Comparison of ENCODE assay signal across 19 mouse cellular contexts in genomic region chr9:65639065-65639464, GRCm38 (mm10). TPM values are rescaled to one million over a fixed set of nuclear protein-coding genes. Genes with fewer than 3 reads are reported as not detected.
DNase-seq lines count a peak whose midpoint lies in the region; ATAC-seq and TF ChIP-seq lines count a peak whose summit lies in the region.
"Had no signal": no experiment of that assay in that cellular context is flagged by ENCODE, and none has a peak within 500 bp of the region (broad histone marks: within the 10 kb centered on the region; RNA-seq: fewer than 3 reads in every experiment).

No protein-coding gene starts in this region.

- H3K27me3 ChIP-seq in heart, embryonic 12.5 days (replicated peaks), result no peaks in the 10 kb centered on the region
- no peaks in the 10 kb centered on the region for H3K27me3 ChIP-seq in kidney, embryonic 16.5 days (ENCODE audit: insufficient read depth, low read length)
- no peaks in the 10 kb centered on the region for H3K27me3 ChIP-seq in kidney, embryonic 14.5 days (ENCODE audit: control insufficient read depth, insufficient read depth, low read length)
- no peaks in the 10 kb centered on the region for H3K27me3 ChIP-seq in heart, embryonic 15.5 days
- H3K27me3 ChIP-seq in small intestine, adult 2 months (ENCODE audit: control insufficient read depth, insufficient read depth, low read length), result no peaks in the 10 kb centered on the region
- H3K27me3 ChIP-seq: forebrain, embryonic 15.5 days had no signal

- ATAC-seq in heart, embryonic 12.5 days (ENCODE audit: insufficient number of reproducible peaks, low FRiP score), result no peak
- ATAC-seq in kidney, embryonic 16.5 days (ENCODE audit: low FRiP score, low TSS enrichment), result 0 out of 2 replicates have a peak, but pooled peaks have one; percentile 27
- ATAC-seq in kidney, embryonic 14.5 days (ENCODE audit: low FRiP score, low TSS enrichment), result no peak
- ATAC-seq in heart, embryonic 15.5 days (replicated peaks; ENCODE audit: insufficient number of reproducible peaks, insufficient read depth, low FRiP score, low read depth), result peak; percentile 65; the same call in 1 of the 2 replicates
- ATAC-seq: forebrain, embryonic 15.5 days; liver, embryonic 12.5 days had no signal

- no peak for TF ChIP-seq CTCF in small intestine, adult 2 months (IDR thresholded peaks at IDR 0.05; ENCODE audit: extremely low read depth, insufficient read length, insufficient replicate concordance, low read depth, low read length)

- H3K9ac ChIP-seq in heart, embryonic 12.5 days, result peak overlapping the region; percentile 55
- no peak overlapping the region for H3K9ac ChIP-seq in kidney, embryonic 16.5 days (replicated peaks; ENCODE audit: low read length)
- no peak overlapping the region for H3K9ac ChIP-seq in kidney, embryonic 14.5 days (ENCODE audit: low read depth, low read length)
- H3K9ac ChIP-seq in heart, embryonic 15.5 days, result peak overlapping the region; percentile 17; the same call in 1 of the 2 replicates
- H3K9ac ChIP-seq: forebrain, embryonic 15.5 days; hindbrain, embryonic 14.5 days; liver, embryonic 12.5 days; lung, embryonic 14.5 days had no signal

- no peak for DNase-seq in heart, adult 8-10 months (ENCODE audit: low spot score)
- no peak for DNase-seq in cerebellum, postnatal 36 days
- DNase-seq in lung, postnatal 10 days, result no peak
- DNase-seq: cerebellum, adult 11-12 months; cerebellum, postnatal 25 days; lung, embryonic 14.5 days; midbrain, embryonic 14.5 days; thymus, postnatal 4 days had no signal

- H3K4me2 ChIP-seq in heart, embryonic 12.5 days, result peak overlapping the region; percentile 10; the same call in 1 of the 2 replicates
- no peak overlapping the region for H3K4me2 ChIP-seq in kidney, embryonic 16.5 days (replicated peaks; ENCODE audit: low read depth, low read length)
- no peak overlapping the region for H3K4me2 ChIP-seq in kidney, embryonic 14.5 days (replicated peaks; ENCODE audit: low read depth, low read length)
- H3K4me2 ChIP-seq in heart, embryonic 15.5 days, result peak overlapping the region; percentile 15; the same call in 1 of the 2 replicates
- H3K4me2 ChIP-seq: forebrain, embryonic 15.5 days; hindbrain, embryonic 14.5 days; liver, embryonic 12.5 days; lung, embryonic 14.5 days had no signal

- TF ChIP-seq POLR2A in small intestine, adult 2 months (IDR thresholded peaks at IDR 0.05; ENCODE audit: low read depth, low read length), result no peak

- peaks cover 64% of the 10 kb centered on the region for H3K4me1 ChIP-seq in heart, embryonic 12.5 days (replicated peaks)
- H3K4me1 ChIP-seq in kidney, embryonic 16.5 days (ENCODE audit: insufficient read depth, low read length), result peaks cover 41% of the 10 kb centered on the region
- peaks cover 23% of the 10 kb centered on the region for H3K4me1 ChIP-seq in kidney, embryonic 14.5 days (ENCODE audit: control insufficient read depth, insufficient read depth, low read length)
- H3K4me1 ChIP-seq in heart, embryonic 15.5 days (replicated peaks), result peaks cover 49% of the 10 kb centered on the region
- no peaks in the 10 kb centered on the region for H3K4me1 ChIP-seq in small intestine, adult 2 months (ENCODE audit: control insufficient read depth, insufficient read depth, insufficient read length, low read length)
- H3K4me1 ChIP-seq: forebrain, embryonic 15.5 days had no signal

- peak overlapping the region; percentile 87 for H3K27ac ChIP-seq in heart, embryonic 12.5 days (ENCODE audit: poor library complexity, severe bottlenecking)
- H3K27ac ChIP-seq in kidney, embryonic 16.5 days (ENCODE audit: low read length), result peak overlapping the region; percentile 56
- H3K27ac ChIP-seq in kidney, embryonic 14.5 days (ENCODE audit: low read depth, low read length), result no peak overlapping the region
- peak overlapping the region; percentile 74 for H3K27ac ChIP-seq in heart, embryonic 15.5 days
- H3K27ac ChIP-seq in small intestine, adult 2 months (ENCODE audit: insufficient read depth, low read depth, low read length), result peak overlapping the region; percentile 33; the same call in 1 of the 2 replicates
- H3K27ac ChIP-seq: forebrain, embryonic 15.5 days; hindbrain, embryonic 14.5 days; liver, embryonic 12.5 days had no signal

- H3K36me3 ChIP-seq in heart, embryonic 12.5 days, result no peaks in the 10 kb centered on the region
- H3K36me3 ChIP-seq in kidney, embryonic 16.5 days (ENCODE audit: insufficient read depth, low read length), result no peaks in the 10 kb centered on the region
- H3K36me3 ChIP-seq in kidney, embryonic 14.5 days (ENCODE audit: control insufficient read depth, insufficient read depth, low read length), result no peaks in the 10 kb centered on the region
- no peaks in the 10 kb centered on the region; the same call in 1 of the 2 replicates for H3K36me3 ChIP-seq in heart, embryonic 15.5 days
- H3K36me3 ChIP-seq in small intestine, adult 2 months (ENCODE audit: control insufficient read depth, insufficient read depth, low read length), result no peaks in the 10 kb centered on the region
- H3K36me3 ChIP-seq: forebrain, embryonic 15.5 days; liver, embryonic 12.5 days had no signal

- H3K4me3 ChIP-seq in heart, embryonic 12.5 days, result no peak overlapping the region
- H3K4me3 ChIP-seq in kidney, embryonic 16.5 days (ENCODE audit: low read length), result no peak overlapping the region
- H3K4me3 ChIP-seq in kidney, embryonic 14.5 days (ENCODE audit: low read length), result no peak overlapping the region
- H3K4me3 ChIP-seq in heart, embryonic 15.5 days, result no peak overlapping the region
- H3K4me3 ChIP-seq in small intestine, adult 2 months (ENCODE audit: low read depth, low read length), result no peak overlapping the region
- H3K4me3 ChIP-seq: forebrain, embryonic 15.5 days; liver, embryonic 12.5 days; myocyte had no signal

- no peaks in the 10 kb centered on the region for H3K9me3 ChIP-seq in heart, embryonic 12.5 days (replicated peaks)
- no peaks in the 10 kb centered on the region for H3K9me3 ChIP-seq in kidney, embryonic 16.5 days (ENCODE audit: low read length)
- H3K9me3 ChIP-seq in kidney, embryonic 14.5 days (ENCODE audit: control insufficient read depth, low read length), result no peaks in the 10 kb centered on the region
- no peaks in the 10 kb centered on the region for H3K9me3 ChIP-seq in heart, embryonic 15.5 days (replicated peaks)
- H3K9me3 ChIP-seq: forebrain, embryonic 15.5 days; liver, embryonic 12.5 days had no signal

- WGBS in heart, embryonic 12.5 days, result 29% methylated on average over 5 of the region's 5 CpGs
- 48% methylated on average over 5 of the region's 5 CpGs for WGBS in kidney, embryonic 16.5 days
- 54% methylated on average over 5 of the region's 5 CpGs for WGBS in kidney, embryonic 14.5 days
- WGBS in heart, embryonic 15.5 days, result 29% methylated on average over 5 of the region's 5 CpGs
- 71% methylated on average over 5 of the region's 5 CpGs for WGBS in small intestine, adult 2 months

RNA-seq across cellular contexts. Expression of gene Rbpms2, which starts 9.6 kb away (rescaled TPM):
- polyA plus RNA-seq in heart, embryonic 12.5 days (2016; fragmentation: Nextera tagmentation; extraction: Ambion mirVana), result 132 and 135 TPM in 2 replicates
- total RNA-seq in heart, adult 8-10 months (2022), result 10 to 100 TPM; 24.9 to 28.7 (median 26.5) TPM
- polyA plus RNA-seq in kidney, embryonic 16.5 days (2015; fragmentation: Nextera tagmentation; extraction: Ambion mirVana), result 34.4 and 36.3 TPM in 2 replicates
- 22.4 and 29.1 TPM in 2 replicates for polyA plus RNA-seq in kidney, embryonic 14.5 days (2014; fragmentation: Nextera tagmentation; extraction: Ambion mirVana)
- polyA plus RNA-seq in heart, embryonic 15.5 days (2015; fragmentation: Nextera tagmentation; extraction: Ambion mirVana), result 90.2 and 98.2 TPM in 2 replicates
- 18.4 and 22.5 TPM in 2 replicates for polyA plus RNA-seq in small intestine, adult 2 months (2012; rRNA removed)

RNA-seq across cellular contexts. Expression of gene Oaz2, which starts 28.7 kb away (rescaled TPM):
- 239 and 245 TPM in 2 replicates for polyA plus RNA-seq in heart, embryonic 12.5 days (2016; fragmentation: Nextera tagmentation; extraction: Ambion mirVana)
- 100 to 1,000 TPM; 182 to 262 (median 217) TPM for total RNA-seq in heart, adult 8-10 months (2022)
- 317 and 362 TPM in 2 replicates for polyA plus RNA-seq in kidney, embryonic 16.5 days (2015; fragmentation: Nextera tagmentation; extraction: Ambion mirVana)
- polyA plus RNA-seq in kidney, embryonic 14.5 days (2014; fragmentation: Nextera tagmentation; extraction: Ambion mirVana), result 194 and 204 TPM in 2 replicates
- polyA plus RNA-seq in heart, embryonic 15.5 days (2015; fragmentation: Nextera tagmentation; extraction: Ambion mirVana), result 258 and 293 TPM in 2 replicates
- 36.0 and 39.7 TPM in 2 replicates for polyA plus RNA-seq in small intestine, adult 2 months (2012; rRNA removed)

RNA-seq across cellular contexts. Expression of gene Pif1, which starts 52.1 kb away (rescaled TPM):
- 12.4 and 14.4 TPM in 2 replicates for polyA plus RNA-seq in heart, embryonic 12.5 days (2016; fragmentation: Nextera tagmentation; extraction: Ambion mirVana)
- total RNA-seq in heart, adult 8-10 months (2022), result not detected
- 15.5 and 16.9 TPM in 2 replicates for polyA plus RNA-seq in kidney, embryonic 16.5 days (2015; fragmentation: Nextera tagmentation; extraction: Ambion mirVana)
- 9.7 and 12.5 TPM in 2 replicates for polyA plus RNA-seq in kidney, embryonic 14.5 days (2014; fragmentation: Nextera tagmentation; extraction: Ambion mirVana)
- 9.8 and 12.8 TPM in 2 replicates for polyA plus RNA-seq in heart, embryonic 15.5 days (2015; fragmentation: Nextera tagmentation; extraction: Ambion mirVana)
- 3.8 and 5.0 TPM in 2 replicates for polyA plus RNA-seq in small intestine, adult 2 months (2012; rRNA removed)
- total RNA-seq: adrenal gland, adult 18-20 months; neutrophil, adult 5-6 weeks had no signal

RNA-seq across cellular contexts. Expression of gene Plekho2, which starts 59.2 kb away (rescaled TPM):
- 14.0 and 14.9 TPM in 2 replicates for polyA plus RNA-seq in heart, embryonic 12.5 days (2016; fragmentation: Nextera tagmentation; extraction: Ambion mirVana)
- 10 to 100 TPM in 3 of 4 experiments, 1 to 10 TPM in 1; 7.4 to 12.3 (median 10.8) TPM for total RNA-seq in heart, adult 8-10 months (2022)
- 18.7 and 19.4 TPM in 2 replicates for polyA plus RNA-seq in kidney, embryonic 16.5 days (2015; fragmentation: Nextera tagmentation; extraction: Ambion mirVana)
- 10.8 and 14.1 TPM in 2 replicates for polyA plus RNA-seq in kidney, embryonic 14.5 days (2014; fragmentation: Nextera tagmentation; extraction: Ambion mirVana)
- polyA plus RNA-seq in heart, embryonic 15.5 days (2015; fragmentation: Nextera tagmentation; extraction: Ambion mirVana), result 9.8 and 14.8 TPM in 2 replicates
- 6.3 and 9.7 TPM in 2 replicates for polyA plus RNA-seq in small intestine, adult 2 months (2012; rRNA removed)

Comparison
In these comparisons a context has a peak if more than half of its experiments do, and no peak if none do; other contexts are left out.
1. ATAC-seq: peak in kidney, embryonic 16.5 days (single experiment) and heart, embryonic 15.5 days (single experiment); none in heart, embryonic 12.5 days (single experiment) and kidney, embryonic 14.5 days (single experiment).
2. H3K4me2 ChIP-seq: peak in heart, embryonic 12.5 days (single experiment) and heart, embryonic 15.5 days (single experiment); none in kidney, embryonic 16.5 days (single experiment) and kidney, embryonic 14.5 days (single experiment).
3. H3K9ac ChIP-seq: peak in heart, embryonic 12.5 days (single experiment) and heart, embryonic 15.5 days (single experiment); none in kidney, embryonic 16.5 days (single experiment) and kidney, embryonic 14.5 days (single experiment).